Mouse (Mus musculus) liver, adult 2 months (tissue): ENCODE results near the gene Cbx4.

Experiments
- CTCF ChIP-seq: fragments of 200-500 bp; IDR thresholded peaks from 2 replicates; pipeline ENCODE4 v1.5.1; 2011; ENCODE audit warnings: low read depth, low read length, control low read depth
- POLR2A ChIP-seq: fragments of 200-500 bp; IDR thresholded peaks from 2 replicates; pipeline ENCODE4 v1.6.1; 2011; ENCODE audit warnings: low read length, control low read depth; ENCODE audit not compliant: insufficient read depth; ENCODE audit errors: extremely low read depth

DNA sequence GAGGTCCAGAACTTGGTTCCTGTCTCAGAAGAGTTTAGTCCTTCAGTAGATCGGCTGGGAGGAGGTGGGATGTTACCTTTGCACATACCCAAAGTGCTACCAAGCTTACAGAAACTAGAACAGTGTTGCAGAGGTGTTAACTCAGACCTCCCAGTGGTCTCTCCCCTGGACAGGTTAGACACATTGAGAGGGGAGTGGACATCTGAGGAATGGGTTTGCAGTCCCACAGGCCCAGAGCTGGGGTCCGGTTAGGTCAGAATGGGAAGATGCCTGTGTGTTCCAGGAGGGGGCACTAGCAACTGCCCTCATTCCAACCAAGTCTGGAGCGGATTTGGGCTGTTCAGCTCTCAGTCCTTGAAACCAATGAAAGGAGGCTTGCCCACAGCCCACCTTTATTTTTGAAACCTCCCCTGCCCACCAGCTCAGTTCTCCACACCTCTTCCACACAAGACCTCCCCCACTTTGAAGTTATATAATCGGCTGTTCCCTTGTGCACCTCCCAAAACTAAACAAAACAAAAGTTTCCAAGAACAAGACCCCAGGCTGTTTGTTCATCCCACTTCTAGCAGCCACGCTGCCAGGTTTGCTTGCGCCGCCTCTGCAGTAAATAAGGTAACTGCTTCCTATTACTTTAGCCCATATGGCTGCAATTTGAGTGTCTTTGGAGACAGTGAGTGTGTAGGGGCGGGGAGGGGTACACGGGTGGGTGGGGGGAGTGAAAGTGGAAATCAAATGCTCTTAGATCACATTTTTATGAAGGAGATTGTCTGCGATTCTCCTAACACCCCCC lies 42.1 kb downstream of the Cbx4 start:
- TF ChIP-seq CTCF, result peak; percentile 64
- TF ChIP-seq POLR2A, result no peak
